Mouse (Mus musculus): ENCODE results near the gene Ppm1k. TPM values are rescaled to one million over a fixed set of nuclear protein-coding genes. Genes with fewer than 3 reads are reported as not detected.
"Not testable (repeated sequence)": the region's sequence is repeated elsewhere in the genome, so short reads cannot be mapped to it uniquely, and the experiment has no call there.

Gene Ppm1k
- polyA plus RNA-seq, 1 experiment = 4.7 TPM

DNA sequence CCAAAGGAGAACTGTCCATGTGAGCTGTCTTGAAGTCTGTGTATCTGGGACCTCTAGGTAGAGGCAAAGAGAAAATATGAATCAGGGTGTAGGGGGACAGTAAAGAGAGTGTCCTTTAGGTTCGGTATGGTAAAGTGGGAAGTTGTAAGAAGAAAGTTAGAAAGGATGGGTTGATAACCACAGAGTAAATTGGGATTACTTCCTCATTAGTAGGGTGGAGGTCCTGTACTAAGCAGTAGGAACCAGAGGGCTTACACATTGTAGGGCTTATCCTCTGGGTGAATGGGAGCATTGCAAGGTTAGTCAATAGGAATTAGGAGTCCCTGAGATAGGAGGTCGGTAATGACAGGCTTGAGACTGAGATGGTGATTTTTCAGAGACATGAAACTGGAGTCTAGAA lies 32.4 kb upstream of the Ppm1k start:
- H3K27me3 ChIP-seq (ENCODE audit: control insufficient read depth, insufficient read depth, low read length) = no peaks in the 10 kb centered on the region
- DNase-seq = no peak
- H3K36me3 ChIP-seq (ENCODE audit: control insufficient read depth, insufficient read depth, low read length) = no peaks in the 10 kb centered on the region
- no peaks in the 10 kb centered on the region for H3K4me1 ChIP-seq (replicated peaks; ENCODE audit: control insufficient read depth, insufficient read depth, low read length)
- H3K27ac ChIP-seq (ENCODE audit: control insufficient read depth, insufficient read depth, low read length) = no peak overlapping the region
- H3K4me3 ChIP-seq (ENCODE audit: control insufficient read depth, insufficient read depth, low read length) = no peak overlapping the region
- TF ChIP-seq POLR2A (IDR thresholded peaks at IDR 0.05; ENCODE audit: control insufficient read depth, extremely low read depth, insufficient read depth, low read length, poor library complexity) (no peak), CTCF (IDR thresholded peaks at IDR 0.05; ENCODE audit: borderline replicate concordance, control insufficient read depth, extremely low read depth, insufficient read depth, low read length, poor library complexity) (no peak)
- WGBS = 68% methylated on average over 2 of the region's 2 CpGs

- no peak for DNase-seq
- H3K36me3 ChIP-seq (ENCODE audit: control insufficient read depth, insufficient read depth, low read length) = no peaks in the 10 kb centered on the region
- 98% methylated on average over 7 of the region's 7 CpGs for WGBS
These were observed 30.2 kb upstream of the Ppm1k start for GRCm38 (mm10) chr6:57565452-57565851.

GRCm38 (mm10) chr6:57563454-57563853 lies 28.2 kb upstream of the Ppm1k start:
- Histone ChIP-seq H3K27ac (ENCODE audit: control insufficient read depth, insufficient read depth, low read length) (no peak overlapping the region), H3K27me3 (ENCODE audit: control insufficient read depth, insufficient read depth, low read length) (no peaks in the 10 kb centered on the region), H3K4me3 (ENCODE audit: control insufficient read depth, insufficient read depth, low read length) (no peak overlapping the region), H3K4me1 (replicated peaks; ENCODE audit: control insufficient read depth, insufficient read depth, low read length) (no peaks in the 10 kb centered on the region), H3K36me3 (ENCODE audit: control insufficient read depth, insufficient read depth, low read length) (no peaks in the 10 kb centered on the region)
- 100% methylated on average over 1 of the region's 1 CpGs for WGBS
- TF ChIP-seq CTCF (IDR thresholded peaks at IDR 0.05; ENCODE audit: borderline replicate concordance, control insufficient read depth, extremely low read depth, insufficient read depth, low read length, poor library complexity) (no peak), POLR2A (IDR thresholded peaks at IDR 0.05; ENCODE audit: control insufficient read depth, extremely low read depth, insufficient read depth, low read length, poor library complexity) (no peak)
- no peak for DNase-seq

More at GRCm38 (mm10) chr6:57565452-57565851, 30.2 kb upstream of the Ppm1k start:
- Histone ChIP-seq H3K27ac (ENCODE audit: control insufficient read depth, insufficient read depth, low read length) (no peak overlapping the region), H3K27me3 (ENCODE audit: control insufficient read depth, insufficient read depth, low read length) (no peaks in the 10 kb centered on the region), H3K4me1 (replicated peaks; ENCODE audit: control insufficient read depth, insufficient read depth, low read length) (no peaks in the 10 kb centered on the region), H3K4me3 (ENCODE audit: control insufficient read depth, insufficient read depth, low read length) (no peak overlapping the region)
- TF ChIP-seq POLR2A (IDR thresholded peaks at IDR 0.05; ENCODE audit: control insufficient read depth, extremely low read depth, insufficient read depth, low read length, poor library complexity) = no peak
- TF ChIP-seq CTCF (IDR thresholded peaks at IDR 0.05; ENCODE audit: borderline replicate concordance, control insufficient read depth, extremely low read depth, insufficient read depth, low read length, poor library complexity) = no peak

- WGBS = 92% methylated on average over 4 of the region's 4 CpGs
- Histone ChIP-seq H3K4me3 (ENCODE audit: control insufficient read depth, insufficient read depth, low read length) (no peak overlapping the region), H3K27ac (ENCODE audit: control insufficient read depth, insufficient read depth, low read length) (no peak overlapping the region), H3K4me1 (replicated peaks; ENCODE audit: control insufficient read depth, insufficient read depth, low read length) (no peaks in the 10 kb centered on the region), H3K36me3 (ENCODE audit: control insufficient read depth, insufficient read depth, low read length) (no peaks in the 10 kb centered on the region), H3K27me3 (ENCODE audit: control insufficient read depth, insufficient read depth, low read length) (no peaks in the 10 kb centered on the region)
- TF ChIP-seq CTCF (IDR thresholded peaks at IDR 0.05; ENCODE audit: borderline replicate concordance, control insufficient read depth, extremely low read depth, insufficient read depth, low read length, poor library complexity) (no peak), POLR2A (IDR thresholded peaks at IDR 0.05; ENCODE audit: control insufficient read depth, extremely low read depth, insufficient read depth, low read length, poor library complexity) (no peak)
- no peak for DNase-seq
These were observed 22.6 kb upstream of the Ppm1k start for GRCm38 (mm10) chr6:57557796-57558317.

- no peak for TF ChIP-seq POLR2A (IDR thresholded peaks at IDR 0.05; ENCODE audit: control insufficient read depth, extremely low read depth, insufficient read depth, low read length, poor library complexity)
- no peak for TF ChIP-seq CTCF (IDR thresholded peaks at IDR 0.05; ENCODE audit: borderline replicate concordance, control insufficient read depth, extremely low read depth, insufficient read depth, low read length, poor library complexity)
- H3K27ac ChIP-seq (ENCODE audit: control insufficient read depth, insufficient read depth, low read length) = no peak overlapping the region
- H3K4me1 ChIP-seq (replicated peaks; ENCODE audit: control insufficient read depth, insufficient read depth, low read length) = no peaks in the 10 kb centered on the region
These were observed 16.0 kb upstream of the Ppm1k start for GRCm38 (mm10) chr6:57551211-57551796.

DNA sequence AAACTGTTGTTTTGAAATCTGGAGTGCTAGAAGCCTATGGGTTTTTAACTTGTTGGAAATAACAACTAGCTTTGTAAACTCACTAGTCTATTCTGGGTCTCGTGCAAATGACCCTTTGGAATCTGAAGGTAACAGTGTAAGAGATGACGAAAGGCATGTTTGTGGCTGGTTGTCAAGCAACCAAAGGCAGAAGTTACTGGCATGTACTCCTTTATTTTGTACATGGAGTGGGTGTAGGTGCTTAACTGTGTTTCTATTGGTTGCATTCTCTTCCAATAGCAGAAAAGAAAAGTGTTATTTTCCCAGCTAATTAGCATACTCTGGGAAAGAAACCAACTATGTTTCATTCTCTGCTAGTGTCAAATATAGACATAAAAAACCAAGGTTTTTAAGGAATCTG lies 9.6 kb upstream of the Ppm1k start:
- Histone ChIP-seq H3K36me3 (ENCODE audit: control insufficient read depth, insufficient read depth, low read length) (no peaks in the 10 kb centered on the region), H3K27ac (ENCODE audit: control insufficient read depth, insufficient read depth, low read length) (no peak overlapping the region), H3K27me3 (ENCODE audit: control insufficient read depth, insufficient read depth, low read length) (no peaks in the 10 kb centered on the region), H3K4me3 (ENCODE audit: control insufficient read depth, insufficient read depth, low read length) (no peak overlapping the region), H3K4me1 (replicated peaks; ENCODE audit: control insufficient read depth, insufficient read depth, low read length) (no peaks in the 10 kb centered on the region)
- 82% methylated on average over 2 of the region's 2 CpGs for WGBS
- no peak for TF ChIP-seq CTCF (IDR thresholded peaks at IDR 0.05; ENCODE audit: borderline replicate concordance, control insufficient read depth, extremely low read depth, insufficient read depth, low read length, poor library complexity)
- TF ChIP-seq POLR2A (IDR thresholded peaks at IDR 0.05; ENCODE audit: control insufficient read depth, extremely low read depth, insufficient read depth, low read length, poor library complexity) = no peak
- no peak for DNase-seq

More at GRCm38 (mm10) chr6:57551211-57551796, 16.0 kb upstream of the Ppm1k start:
- no peaks in the 10 kb centered on the region for H3K27me3 ChIP-seq (ENCODE audit: control insufficient read depth, insufficient read depth, low read length)
- no peak overlapping the region for H3K4me3 ChIP-seq (ENCODE audit: control insufficient read depth, insufficient read depth, low read length)
- H3K36me3 ChIP-seq (ENCODE audit: control insufficient read depth, insufficient read depth, low read length) = no peaks in the 10 kb centered on the region
- DNase-seq = no peak
- WGBS = 93% methylated on average over 3 of the region's 3 CpGs

- H3K27ac ChIP-seq (ENCODE audit: control insufficient read depth, insufficient read depth, low read length); H3K36me3 ChIP-seq (ENCODE audit: control insufficient read depth, insufficient read depth, low read length); H3K4me1 ChIP-seq (replicated peaks; ENCODE audit: control insufficient read depth, insufficient read depth, low read length); DNase-seq; H3K4me3 ChIP-seq (ENCODE audit: control insufficient read depth, insufficient read depth, low read length); H3K27me3 ChIP-seq (ENCODE audit: control insufficient read depth, insufficient read depth, low read length): not testable (repeated sequence)
These were observed 8.3 kb upstream of the Ppm1k start for GRCm38 (mm10) chr6:57543591-57543990.

All from thymus, adult 2 months (tissue).